Mouse (Mus musculus) forebrain, embryonic 14.5 days (tissue): Measurements from ENCODE around the gene Cbr4. TPM values are rescaled to one million over a fixed set of nuclear protein-coding genes. Genes with fewer than 3 reads are reported as not detected.

ENCODE experiments used
- ATAC-seq: fragments of 200-750 bp; cut with Nextera tagmentation; 2 replicates; pipeline ENCODE4 v1.8.0; 2017; ENCODE audit warnings: mild to moderate bottlenecking, moderate library complexity
- DNase-seq: peaks from one replicate; pipeline ENCODE4 v3.0.0-alpha.2; 2015; ENCODE audit warnings: low spot score
- H3K27ac ChIP-seq: fragments of 300-500 bp; sonication (generic); 2 replicates; pipeline ENCODE4 v1.5.1; 2014; ENCODE audit warnings: low read depth, mild to moderate bottlenecking, control low read depth, low read length, moderate library complexity
- H3K27me3 ChIP-seq: fragments of 300-500 bp; sonication (generic); replicated peaks from 2 replicates; pipeline ENCODE4 v1.6.1; 2014; ENCODE audit warnings: low read length, control low read depth, mixed read lengths; ENCODE audit not compliant: control insufficient read depth, insufficient read depth
- H3K36me3 ChIP-seq: fragments of 300-500 bp; sonication (generic); 2 replicates; pipeline ENCODE4 v1.6.1; 2014; ENCODE audit warnings: low read length, control low read depth; ENCODE audit not compliant: control insufficient read depth, insufficient read depth
- H3K4me1 ChIP-seq: fragments of 300-500 bp; sonication (generic); 2 replicates; pipeline ENCODE4 v1.6.1; 2014; ENCODE audit warnings: antibody characterized with exemption, low read length, control low read depth; ENCODE audit not compliant: control insufficient read depth, insufficient read depth
- H3K4me2 ChIP-seq: fragments of 300-500 bp; sonication (generic); 2 replicates; pipeline ENCODE4 v1.6.1; 2014; ENCODE audit warnings: mild to moderate bottlenecking, control low read depth, low read length
- H3K4me3 ChIP-seq: fragments of 300-500 bp; sonication (generic); 2 replicates; pipeline ENCODE4 v1.5.1; 2014; ENCODE audit warnings: low read depth, low read length, control low read depth
- H3K9ac ChIP-seq: fragments of 300-500 bp; sonication (generic); 2 replicates; pipeline ENCODE4 v1.6.1; 2014; ENCODE audit warnings: mild to moderate bottlenecking, low read length, control low read depth, moderate library complexity
- H3K9me3 ChIP-seq: fragments of 300-500 bp; sonication (generic); replicated peaks from 2 replicates; pipeline ENCODE4 v1.6.1; 2016; ENCODE audit warnings: low read length, control low read depth, mixed read lengths; ENCODE audit not compliant: control insufficient read depth
- WGBS: fragments of 180-500 bp; shearing (Covaris S2); extraction: QIAGEN DNeasy Blood & Tissue Kit; methylation state at CpG from one replicate; pipeline ENCODE4 v1.1.7; 2014; 5-methylcytosine and 5-hydroxymethylcytosine counted together
- polyA plus RNA-seq: library from polyadenylated mRNA; unstranded; fragments of >200 nt; fragmentation: Nextera tagmentation; extraction: Ambion mirVana; gene quantifications from 2 replicates; pipeline ENCODE4 v1.2.1, GENCODE M21; 2014

Gene Cbr4
- polyA plus RNA-seq, 1 experiment from 2014 or later = 32.8 TPM

DNA sequence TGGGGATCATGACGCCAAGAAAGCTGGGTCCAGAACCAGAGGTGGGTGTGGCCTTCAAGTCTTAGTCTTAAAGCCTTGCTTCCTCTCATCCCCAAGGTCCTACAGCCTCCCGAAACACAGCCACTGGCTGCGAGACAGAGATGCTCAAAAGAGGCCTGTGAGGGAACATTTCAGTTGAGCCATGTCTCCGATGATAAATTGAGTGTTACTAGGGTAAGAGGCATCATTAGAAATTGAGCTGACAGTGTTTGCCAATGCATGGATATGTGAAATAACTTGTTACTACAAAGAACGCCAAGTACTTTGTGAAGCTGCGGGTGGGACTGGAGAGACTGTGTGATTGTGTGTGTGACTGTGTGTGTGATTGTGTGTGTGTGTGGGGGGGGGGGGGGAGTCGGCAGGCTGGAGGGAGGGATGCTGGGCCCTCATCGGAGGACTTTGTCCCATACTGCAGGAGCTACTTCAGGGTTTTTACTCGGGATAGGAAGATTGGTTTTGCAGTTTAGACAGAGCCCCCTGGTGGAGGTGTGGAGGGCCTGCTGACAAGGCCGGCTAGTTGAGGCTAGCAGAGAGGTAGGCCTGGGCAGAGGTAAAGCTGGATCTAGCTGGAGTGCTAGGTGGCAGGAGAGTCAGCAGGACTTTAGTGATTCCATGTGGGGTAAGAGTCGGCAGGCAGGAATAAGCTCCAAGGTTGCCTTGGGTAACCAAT is 7.9 kb upstream of the Cbr4 start:
- WGBS = 54% methylated on average over 11 of the region's 11 CpGs
- no peak overlapping the region for H3K4me3 ChIP-seq
- H3K27me3 ChIP-seq = no peaks in the 10 kb centered on the region
- no peak overlapping the region for H3K9ac ChIP-seq
- H3K4me2 ChIP-seq = no peak overlapping the region
- ATAC-seq (peak; percentile 71), DNase-seq (peak; percentile 61)
- H3K9me3 ChIP-seq = no peaks in the 10 kb centered on the region
- no peaks in the 10 kb centered on the region for H3K36me3 ChIP-seq
- no peaks in the 10 kb centered on the region for H3K4me1 ChIP-seq
- no peak overlapping the region for H3K27ac ChIP-seq

DNA sequence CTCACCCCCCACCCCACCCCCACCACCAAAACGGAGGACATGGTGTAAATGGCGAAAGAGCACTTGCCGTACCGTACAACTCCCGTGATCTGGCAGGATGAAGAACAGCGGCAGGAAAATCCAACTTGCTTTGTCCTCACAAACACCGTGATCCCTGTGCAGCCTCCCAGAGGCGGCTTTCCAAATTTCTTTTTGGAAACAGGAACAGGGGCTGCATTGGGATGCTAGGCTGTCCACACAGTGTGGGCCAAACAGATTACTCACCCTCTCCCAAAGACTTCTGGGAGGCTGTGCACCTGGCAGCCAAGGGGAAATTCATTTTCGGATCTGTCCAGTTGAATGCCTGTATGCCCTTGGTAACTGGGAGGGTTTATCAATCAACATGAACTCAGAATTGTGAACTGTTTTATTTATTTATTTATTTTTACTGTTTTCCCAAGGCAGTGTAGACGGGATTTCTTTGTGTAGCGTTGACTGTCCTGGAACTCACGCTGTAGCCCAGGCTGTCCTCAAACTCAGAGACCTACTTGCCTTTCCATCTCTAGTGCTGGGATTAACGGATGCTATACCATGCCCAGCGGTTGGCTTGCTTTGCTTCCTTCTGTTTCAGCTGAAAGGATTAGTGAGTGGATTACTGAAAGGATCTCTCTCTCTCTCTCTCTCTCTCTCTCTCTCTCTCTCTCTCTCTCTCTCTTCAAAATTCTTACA is 7.1 kb upstream of the Cbr4 start:
- DNase-seq = peak; percentile 8
- Histone ChIP-seq H3K4me1 (no peaks in the 10 kb centered on the region), H3K4me2 (no peak overlapping the region), H3K9me3 (no peaks in the 10 kb centered on the region), H3K36me3 (no peaks in the 10 kb centered on the region), H3K4me3 (no peak overlapping the region), H3K27ac (no peak overlapping the region), H3K9ac (no peak overlapping the region), H3K27me3 (no peaks in the 10 kb centered on the region)
- WGBS = 82% methylated on average over 14 of the region's 14 CpGs
- ATAC-seq = peak; percentile 20; the same call in 1 of the 2 replicates

DNA sequence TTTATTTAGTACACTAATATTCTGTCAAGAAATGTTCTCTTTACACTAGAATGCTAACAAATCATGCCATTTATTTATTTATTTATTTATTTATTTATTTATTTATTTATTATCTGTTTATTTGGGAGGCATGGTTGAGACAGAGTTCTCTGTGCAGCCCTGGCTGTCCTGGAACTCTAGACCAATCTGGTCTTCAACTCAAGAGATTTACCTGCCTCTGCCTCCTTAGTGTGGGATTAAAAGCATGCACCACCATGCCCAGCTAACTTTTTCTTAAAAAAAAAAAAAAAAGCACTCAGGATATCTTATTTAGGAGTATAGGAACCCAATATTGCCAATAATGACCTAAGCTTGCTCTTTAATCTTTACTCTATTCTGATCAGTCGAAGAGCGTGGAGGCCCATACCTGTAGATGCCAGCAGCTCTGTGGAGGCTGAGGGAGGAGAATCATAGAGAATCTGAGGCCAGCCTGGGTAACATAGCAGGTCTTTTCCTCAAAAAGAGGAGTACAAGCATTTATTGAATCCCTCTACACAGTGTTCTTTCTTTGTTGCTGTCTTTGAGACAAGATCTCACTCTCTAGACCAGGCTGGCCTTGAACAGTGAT is 508 bp upstream of the Cbr4 start:
- no peaks in the 10 kb centered on the region for H3K36me3 ChIP-seq
- H3K9me3 ChIP-seq = no peaks in the 10 kb centered on the region
- no peak for DNase-seq
- ATAC-seq = peak; percentile 6; the same call in 1 of the 2 replicates
- H3K4me1 ChIP-seq = peaks cover 6% of the 10 kb centered on the region; the same call in 1 of the 2 replicates
- no peak overlapping the region for H3K27ac ChIP-seq
- H3K27me3 ChIP-seq = no peaks in the 10 kb centered on the region
- peak overlapping the region; percentile 90; the same call in 1 of the 2 replicates for H3K4me2 ChIP-seq
- no peak overlapping the region for H3K9ac ChIP-seq
- 97% methylated on average over 2 of the region's 2 CpGs for WGBS
- peak overlapping the region; percentile 72; the same call in 1 of the 2 replicates for H3K4me3 ChIP-seq

DNA sequence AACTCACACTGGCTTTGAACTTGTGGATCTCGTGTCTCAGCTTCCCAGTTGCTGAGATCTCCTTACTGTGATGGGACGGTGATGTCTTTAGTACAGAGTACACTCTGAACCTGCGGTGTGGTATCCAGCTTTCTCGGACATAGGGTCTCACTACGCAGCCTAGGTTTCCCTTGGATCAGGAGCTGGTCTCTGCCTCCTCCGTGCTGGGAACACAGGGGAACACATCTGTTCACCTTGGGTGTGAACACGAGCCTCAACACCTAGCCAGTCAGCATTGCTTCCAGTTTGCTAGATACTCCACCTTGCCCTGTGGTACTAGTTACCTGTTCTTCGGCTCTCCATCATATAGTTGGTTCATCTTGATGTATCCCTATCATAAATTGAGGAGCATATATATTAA is 1.1 kb downstream of the Cbr4 start:
- no peak for ATAC-seq
- no peak overlapping the region for H3K27ac ChIP-seq
- WGBS = 92% methylated on average over 8 of the region's 8 CpGs
- H3K9ac ChIP-seq = 0 out of 2 replicates have a peak overlapping the region, but pooled peaks have one; percentile 91
- H3K9me3 ChIP-seq = no peaks in the 10 kb centered on the region
- peaks cover 6% of the 10 kb centered on the region; the same call in 1 of the 2 replicates for H3K4me1 ChIP-seq
- H3K4me3 ChIP-seq = 0 out of 2 replicates have a peak overlapping the region, but pooled peaks have one; percentile 72
- no peak for DNase-seq
- no peaks in the 10 kb centered on the region for H3K27me3 ChIP-seq
- H3K36me3 ChIP-seq = no peaks in the 10 kb centered on the region
- peak overlapping the region; percentile 90 for H3K4me2 ChIP-seq

GRCm38 (mm10) chr8:61497110-61497509 is 9.6 kb downstream of the Cbr4 start:
- ATAC-seq (no peak), DNase-seq (no peak)
- Histone ChIP-seq H3K4me3 (no peak overlapping the region), H3K4me1 (no peaks in the 10 kb centered on the region), H3K9ac (no peak overlapping the region), H3K4me2 (no peak overlapping the region), H3K36me3 (peaks cover 4% of the 10 kb centered on the region; the same call in 1 of the 2 replicates), H3K27ac (no peak overlapping the region), H3K9me3 (no peaks in the 10 kb centered on the region), H3K27me3 (no peaks in the 10 kb centered on the region)
- WGBS = 90% methylated on average over 4 of the region's 4 CpGs

DNA sequence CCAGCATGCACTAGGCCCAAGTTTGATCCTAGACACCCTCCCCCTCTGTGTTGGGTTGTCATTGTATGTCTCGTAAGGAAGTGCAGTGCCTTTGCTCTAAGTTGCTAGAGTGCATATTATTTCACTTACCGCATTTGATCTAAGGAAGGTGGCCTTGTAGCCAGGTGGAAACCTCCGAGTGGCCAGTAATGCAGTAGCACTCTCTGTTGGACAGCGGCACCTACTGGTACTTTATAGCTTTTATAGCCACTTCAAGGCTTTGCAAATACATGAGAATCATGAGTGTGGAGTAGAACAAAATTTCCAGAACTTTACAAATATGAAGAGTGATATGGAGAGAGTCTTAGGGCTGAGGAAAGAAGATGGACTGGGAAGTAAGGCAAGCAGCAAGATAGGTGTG is 11.5 kb downstream of the Cbr4 start:
- no peaks in the 10 kb centered on the region for H3K27me3 ChIP-seq
- H3K9me3 ChIP-seq = no peaks in the 10 kb centered on the region
- H3K36me3 ChIP-seq = peaks cover 13% of the 10 kb centered on the region
- no peak overlapping the region for H3K4me3 ChIP-seq
- H3K4me1 ChIP-seq = no peaks in the 10 kb centered on the region
- DNase-seq (peak; percentile 67), ATAC-seq (peak; percentile 52; the same call in 1 of the 2 replicates)
- no peak overlapping the region for H3K9ac ChIP-seq
- 47% methylated on average over 4 of the region's 4 CpGs for WGBS
- H3K4me2 ChIP-seq = no peak overlapping the region
- H3K27ac ChIP-seq = no peak overlapping the region

- no peaks in the 10 kb centered on the region for H3K9me3 ChIP-seq
- H3K4me2 ChIP-seq = no peak overlapping the region
- no peak overlapping the region for H3K4me3 ChIP-seq
- H3K9ac ChIP-seq = no peak overlapping the region
- 78% methylated on average over 3 of the region's 3 CpGs for WGBS
- no peaks in the 10 kb centered on the region for H3K27me3 ChIP-seq
- no peak for DNase-seq
- H3K4me1 ChIP-seq = no peaks in the 10 kb centered on the region
- peaks cover 10% of the 10 kb centered on the region for H3K36me3 ChIP-seq
- ATAC-seq = no peak
- H3K27ac ChIP-seq = no peak overlapping the region
These were observed 13.4 kb downstream of the Cbr4 start for GRCm38 (mm10) chr8:61500914-61501313.

GRCm38 (mm10) chr8:61502277-61502676 is 14.7 kb downstream of the Cbr4 start:
- DNase-seq (no peak), ATAC-seq (no peak)
- no peaks in the 10 kb centered on the region for H3K4me1 ChIP-seq
- H3K36me3 ChIP-seq = peaks cover 12% of the 10 kb centered on the region
- no peak overlapping the region for H3K4me3 ChIP-seq
- no peaks in the 10 kb centered on the region for H3K9me3 ChIP-seq
- H3K27me3 ChIP-seq = no peaks in the 10 kb centered on the region
- H3K4me2 ChIP-seq = no peak overlapping the region
- no peak overlapping the region for H3K27ac ChIP-seq
- H3K9ac ChIP-seq = no peak overlapping the region
